Mouse (Mus musculus) lung, postnatal 0 days (tissue): ENCODE results near the gene Chaf1b. TPM values are rescaled to one million over a fixed set of nuclear protein-coding genes. Genes with fewer than 3 reads are reported as not detected.

Experiments
- ATAC-seq: fragments of 200-750 bp; cut with Nextera tagmentation; 2 replicates; pipeline ENCODE4 v1.8.0; 2017; ENCODE audit warnings: moderate library complexity
- DNase-seq: peaks from one replicate; pipeline ENCODE4 v3.0.0-alpha.2; 2016; ENCODE audit warnings: low spot score
- H3K27ac ChIP-seq: fragments of 300-500 bp; sonication (generic); 2 replicates; pipeline ENCODE4 v1.5.1; 2014; ENCODE audit warnings: antibody characterized with exemption, mild to moderate bottlenecking, low read length, mixed read lengths
- H3K27me3 ChIP-seq: fragments of 300-500 bp; sonication (generic); replicated peaks from 2 replicates; pipeline ENCODE4 v1.6.1; 2014; ENCODE audit warnings: low read length, mixed read lengths; ENCODE audit not compliant: insufficient read depth
- H3K36me3 ChIP-seq: fragments of 300-500 bp; sonication (generic); 2 replicates; pipeline ENCODE4 v1.6.1; 2014; ENCODE audit warnings: low read length, mixed read lengths; ENCODE audit not compliant: insufficient read depth
- H3K4me1 ChIP-seq: fragments of 300-500 bp; sonication (generic); 2 replicates; pipeline ENCODE4 v1.6.1; 2014; ENCODE audit warnings: antibody characterized with exemption, low read depth, low read length, mixed read lengths; ENCODE audit not compliant: insufficient read depth
- H3K4me2 ChIP-seq: fragments of 300-500 bp; sonication (generic); replicated peaks from 2 replicates; pipeline ENCODE4 v1.6.1; 2014; ENCODE audit warnings: low read depth, mild to moderate bottlenecking, low read length, moderate library complexity, mixed read lengths
- H3K4me3 ChIP-seq: fragments of 300-500 bp; sonication (generic); 2 replicates; pipeline ENCODE4 v1.5.1; 2014; ENCODE audit warnings: low read depth, low read length
- H3K9ac ChIP-seq: fragments of 300-500 bp; sonication (generic); replicated peaks from 2 replicates; pipeline ENCODE4 v1.6.1; 2014; ENCODE audit warnings: low read depth, mild to moderate bottlenecking
- H3K9me3 ChIP-seq: fragments of 300-500 bp; sonication (generic); 2 replicates; pipeline ENCODE4 v1.6.1; 2016; ENCODE audit warnings: low read length, mixed read lengths
- CTCF ChIP-seq: IDR thresholded peaks from 2 replicates; pipeline ENCODE4 v1.5.1; 2016; ENCODE audit warnings: antibody characterized with exemption, mild to moderate bottlenecking
- EP300 ChIP-seq: IDR thresholded peaks from 2 replicates; pipeline ENCODE4 v1.6.1; 2016; ENCODE audit warnings: antibody characterized with exemption, mild to moderate bottlenecking, control low read depth
- WGBS: fragments of 180-500 bp; shearing (Covaris S2); extraction: QIAGEN DNeasy Blood & Tissue Kit; methylation state at CpG from one replicate; pipeline ENCODE4 v1.1.7; 2014; 5-methylcytosine and 5-hydroxymethylcytosine counted together
- polyA plus RNA-seq: library from polyadenylated mRNA; unstranded; fragments of >200 nt; fragmentation: Nextera tagmentation; extraction: Ambion mirVana; gene quantifications from 2 replicates; pipeline ENCODE4 v1.2.1, GENCODE M21; 2015

Chaf1b gene
- polyA plus RNA-seq, 1 experiment from 2014 or later, result 10.2 TPM

GRCm38 (mm10) chr16:93917712-93918678 is 34.3 kb downstream of the Chaf1b start:
- TF ChIP-seq CTCF (peak; percentile 86), EP300 (no peak)
- Histone ChIP-seq H3K9me3 (no peaks in the 10 kb centered on the region), H3K9ac (no peak overlapping the region), H3K36me3 (no peaks in the 10 kb centered on the region), H3K4me1 (peaks cover 5% of the 10 kb centered on the region; the same call in 1 of the 2 replicates), H3K4me3 (no peak overlapping the region), H3K4me2 (no peak overlapping the region), H3K27me3 (no peaks in the 10 kb centered on the region), H3K27ac (peak overlapping the region; percentile 32; the same call in 1 of the 2 replicates)
- ATAC-seq (peak; percentile 75), DNase-seq (peak; percentile 91)
- whole genome bisulfite sequencing, result 41% methylated on average over 14 of the region's 22 CpGs

- no peak overlapping the region for H3K4me2 ChIP-seq
- no peak overlapping the region for H3K27ac ChIP-seq
- TF ChIP-seq CTCF (no peak), EP300 (no peak)
- H3K4me3 ChIP-seq, result no peak overlapping the region
- ATAC-seq (no peak), DNase-seq (no peak)
- H3K4me1 ChIP-seq, result peaks cover 5% of the 10 kb centered on the region; the same call in 1 of the 2 replicates
- no peaks in the 10 kb centered on the region for H3K27me3 ChIP-seq
- WGBS, result 56% methylated on average over 8 of the region's 8 CpGs
- no peak overlapping the region for H3K9ac ChIP-seq
- no peaks in the 10 kb centered on the region for H3K9me3 ChIP-seq
- H3K36me3 ChIP-seq, result no peaks in the 10 kb centered on the region
Observed at GRCm38 (mm10) chr16:93918679-93919060, 35.0 kb downstream of the Chaf1b start.

GRCm38 (mm10) chr16:93919189-93919588 is 35.5 kb downstream of the Chaf1b start:
- ATAC-seq, result no peak
- no peak for DNase-seq
- H3K4me2 ChIP-seq, result no peak overlapping the region
- 79% methylated on average over 20 of the region's 20 CpGs for WGBS
- H3K27me3 ChIP-seq, result no peaks in the 10 kb centered on the region
- no peaks in the 10 kb centered on the region for H3K9me3 ChIP-seq
- no peak overlapping the region for H3K9ac ChIP-seq
- no peak overlapping the region for H3K27ac ChIP-seq
- peaks cover 5% of the 10 kb centered on the region; the same call in 1 of the 2 replicates for H3K4me1 ChIP-seq
- H3K4me3 ChIP-seq, result no peak overlapping the region
- no peaks in the 10 kb centered on the region for H3K36me3 ChIP-seq
- TF ChIP-seq CTCF (no peak), EP300 (no peak)

GRCm38 (mm10) chr16:93920673-93921072 is 37.0 kb downstream of the Chaf1b start:
- Histone ChIP-seq H3K36me3 (no peaks in the 10 kb centered on the region), H3K9ac (no peak overlapping the region), H3K27ac (no peak overlapping the region), H3K9me3 (no peaks in the 10 kb centered on the region), H3K4me1 (peaks cover 5% of the 10 kb centered on the region; the same call in 1 of the 2 replicates), H3K27me3 (no peaks in the 10 kb centered on the region), H3K4me3 (no peak overlapping the region), H3K4me2 (no peak overlapping the region)
- TF ChIP-seq EP300, result no peak
- TF ChIP-seq CTCF, result no peak
- ATAC-seq, result no peak
- WGBS, result 63% methylated on average over 4 of the region's 4 CpGs
- DNase-seq, result no peak

- no peak for ATAC-seq
- Histone ChIP-seq H3K27ac (no peak overlapping the region), H3K4me3 (no peak overlapping the region), H3K36me3 (no peaks in the 10 kb centered on the region), H3K9me3 (no peaks in the 10 kb centered on the region), H3K27me3 (no peaks in the 10 kb centered on the region), H3K4me1 (peaks cover 3% of the 10 kb centered on the region; the same call in 1 of the 2 replicates), H3K9ac (no peak overlapping the region), H3K4me2 (no peak overlapping the region)
- DNase-seq, result no peak
- WGBS, result 76% methylated on average over 5 of the region's 5 CpGs
- TF ChIP-seq EP300 (no peak), CTCF (no peak)
Observed at GRCm38 (mm10) chr16:93922835-93923389, 39.2 kb downstream of the Chaf1b start.

GRCm38 (mm10) chr16:93923788-93924187 is 40.1 kb downstream of the Chaf1b start:
- DNase-seq, result no peak
- H3K4me1 ChIP-seq, result no peaks in the 10 kb centered on the region
- H3K36me3 ChIP-seq, result no peaks in the 10 kb centered on the region
- H3K4me3 ChIP-seq, result no peak overlapping the region
- WGBS, result 69% methylated on average over 7 of the region's 7 CpGs
- H3K4me2 ChIP-seq, result no peak overlapping the region
- TF ChIP-seq EP300 (no peak), CTCF (no peak)
- H3K27ac ChIP-seq, result no peak overlapping the region
- no peak overlapping the region for H3K9ac ChIP-seq
- H3K27me3 ChIP-seq, result no peaks in the 10 kb centered on the region
- no peak for ATAC-seq
- H3K9me3 ChIP-seq, result no peaks in the 10 kb centered on the region
